Mouse (Mus musculus) WW6 (cell line): ENCODE measurements around the gene Pfkfb2.

Source experiments
- DNase-seq: peaks from one replicate; pipeline ENCODE4 v3.0.0-alpha.2; 2013; ENCODE audit warnings: low read depth, low spot score

Pfkfb2 gene

DNA sequence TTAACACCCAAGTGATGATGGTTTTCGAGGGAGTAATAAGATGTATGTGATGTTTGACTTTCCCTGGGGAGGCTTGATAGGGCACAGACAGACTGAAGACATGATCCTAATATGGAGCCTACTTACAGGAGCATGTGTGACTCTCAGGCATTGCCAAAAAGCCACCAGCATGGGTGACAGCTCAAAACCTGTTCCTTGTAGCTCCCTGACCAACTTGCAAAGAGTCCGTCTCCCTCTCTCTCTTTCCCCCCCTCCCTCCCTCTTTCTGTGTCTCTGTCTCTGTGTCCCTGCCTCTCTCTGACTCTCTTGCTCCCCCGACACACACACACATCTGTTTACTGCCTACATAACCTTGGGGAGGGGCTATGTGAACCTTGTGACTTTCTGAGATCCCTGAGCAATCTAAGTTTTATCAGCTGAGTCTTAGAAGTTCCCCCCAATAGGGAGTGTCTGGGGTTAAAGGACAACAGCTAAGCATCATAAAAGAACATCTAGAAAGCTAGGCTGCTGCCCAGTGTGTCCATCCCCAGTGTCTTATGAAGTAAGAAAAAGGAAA lies 9.6 kb upstream of the Pfkfb2 start:
- DNase-seq, result no peak

DNA sequence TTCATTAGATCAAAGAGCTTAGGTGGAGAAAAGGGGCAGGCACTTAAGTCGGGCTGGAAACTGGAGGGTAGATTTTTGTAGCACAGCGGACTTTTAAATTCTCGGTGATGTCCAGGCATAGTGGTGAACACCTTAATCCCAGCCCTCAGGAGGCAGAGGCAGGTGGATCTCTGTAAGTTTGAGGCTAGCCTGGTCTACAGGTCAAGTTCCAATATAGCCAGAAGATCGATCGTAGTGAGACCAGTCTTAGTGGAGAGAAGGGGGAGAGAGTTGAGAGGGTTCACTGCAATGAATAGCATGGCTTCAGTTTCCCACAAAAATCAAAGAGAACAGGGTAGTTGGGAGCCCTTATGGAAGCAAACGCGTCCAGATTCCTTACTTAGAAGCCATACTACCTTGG lies 8.9 kb upstream of the Pfkfb2 start:
- DNase-seq, result no peak

DNA sequence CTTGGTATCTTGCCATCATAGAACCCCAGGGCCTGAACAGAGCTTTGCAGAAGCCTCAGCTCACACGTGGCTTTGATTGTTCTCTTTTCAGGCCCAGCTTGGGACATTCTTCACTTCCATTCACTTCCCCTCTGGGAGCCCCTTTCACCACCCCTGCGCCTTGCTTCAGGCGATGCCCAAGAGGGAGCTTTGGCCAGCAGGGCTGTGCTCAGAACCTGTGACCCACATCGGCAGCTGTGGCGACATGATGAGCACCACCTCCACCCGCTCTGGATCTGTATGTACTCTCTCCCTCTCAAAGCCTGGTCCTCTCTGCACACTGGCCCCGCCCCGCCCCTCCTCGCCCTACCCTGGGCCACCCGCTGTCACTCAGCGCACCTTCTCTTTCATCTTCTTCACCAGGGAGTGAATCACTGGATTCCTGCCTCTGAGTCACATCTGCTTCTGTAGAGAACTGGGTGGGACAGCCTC lies 8.4 kb upstream of the Pfkfb2 start:
- peak; percentile 56 for DNase-seq

DNA sequence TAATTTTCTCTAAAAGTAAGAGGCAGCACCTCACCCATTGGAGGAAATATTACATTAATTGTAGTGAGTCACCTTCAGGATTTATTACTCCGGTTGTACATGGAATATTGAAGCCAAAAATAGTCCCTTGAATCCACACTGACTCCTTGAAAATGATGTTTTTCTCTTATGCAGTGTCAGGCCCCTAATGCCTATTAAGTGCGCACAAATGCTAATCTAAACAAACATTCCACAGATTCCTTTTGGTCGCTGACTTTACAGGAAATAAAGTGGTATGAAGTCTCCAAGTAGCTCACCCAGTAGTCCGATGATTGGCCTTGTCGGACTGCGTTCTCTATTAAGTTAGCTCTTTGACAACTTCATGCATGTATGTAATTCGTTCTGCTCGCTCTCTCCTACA lies 5.8 kb upstream of the Pfkfb2 start:
- DNase-seq, result no peak

DNA sequence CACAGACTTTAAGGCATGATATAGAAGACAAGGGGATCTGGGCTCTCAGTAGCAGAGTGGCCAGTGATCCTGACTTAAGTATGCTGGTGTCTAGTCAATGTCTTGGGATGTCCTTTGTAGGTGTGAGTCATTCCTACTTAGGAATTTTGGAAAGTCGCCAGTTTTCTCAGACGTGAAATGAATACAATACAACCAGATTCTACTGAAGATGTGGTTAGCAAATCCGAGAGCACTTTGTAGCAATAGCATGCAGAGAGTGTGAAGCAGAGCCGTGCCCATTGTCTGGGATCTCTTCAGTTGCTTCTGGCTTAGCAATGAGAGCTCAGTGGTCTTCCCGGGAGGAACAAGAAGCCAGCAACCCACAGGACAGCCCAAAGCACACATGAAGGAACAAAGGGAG lies 5.4 kb upstream of the Pfkfb2 start:
- DNase-seq, result no peak

DNA sequence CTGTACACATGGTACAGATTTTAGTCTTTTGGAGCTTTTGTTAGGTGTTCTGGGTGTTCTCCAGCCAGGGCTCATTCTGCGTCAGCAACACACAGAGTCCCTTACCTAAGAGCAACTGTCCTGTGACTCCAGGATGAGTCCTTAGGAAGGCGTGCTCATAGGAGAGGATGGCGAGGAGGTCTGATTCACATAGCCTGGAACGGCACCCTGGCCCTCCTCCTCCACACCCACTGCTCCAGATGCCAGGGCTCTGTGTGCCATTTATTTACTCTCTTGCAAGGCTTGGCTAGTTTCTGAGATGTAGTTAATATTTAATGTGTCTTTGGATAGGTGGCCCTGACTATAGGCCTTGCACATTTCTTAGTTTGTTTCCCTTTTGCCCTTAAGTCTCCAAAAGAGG lies 4.6 kb upstream of the Pfkfb2 start:
- DNase-seq, result no peak

DNA sequence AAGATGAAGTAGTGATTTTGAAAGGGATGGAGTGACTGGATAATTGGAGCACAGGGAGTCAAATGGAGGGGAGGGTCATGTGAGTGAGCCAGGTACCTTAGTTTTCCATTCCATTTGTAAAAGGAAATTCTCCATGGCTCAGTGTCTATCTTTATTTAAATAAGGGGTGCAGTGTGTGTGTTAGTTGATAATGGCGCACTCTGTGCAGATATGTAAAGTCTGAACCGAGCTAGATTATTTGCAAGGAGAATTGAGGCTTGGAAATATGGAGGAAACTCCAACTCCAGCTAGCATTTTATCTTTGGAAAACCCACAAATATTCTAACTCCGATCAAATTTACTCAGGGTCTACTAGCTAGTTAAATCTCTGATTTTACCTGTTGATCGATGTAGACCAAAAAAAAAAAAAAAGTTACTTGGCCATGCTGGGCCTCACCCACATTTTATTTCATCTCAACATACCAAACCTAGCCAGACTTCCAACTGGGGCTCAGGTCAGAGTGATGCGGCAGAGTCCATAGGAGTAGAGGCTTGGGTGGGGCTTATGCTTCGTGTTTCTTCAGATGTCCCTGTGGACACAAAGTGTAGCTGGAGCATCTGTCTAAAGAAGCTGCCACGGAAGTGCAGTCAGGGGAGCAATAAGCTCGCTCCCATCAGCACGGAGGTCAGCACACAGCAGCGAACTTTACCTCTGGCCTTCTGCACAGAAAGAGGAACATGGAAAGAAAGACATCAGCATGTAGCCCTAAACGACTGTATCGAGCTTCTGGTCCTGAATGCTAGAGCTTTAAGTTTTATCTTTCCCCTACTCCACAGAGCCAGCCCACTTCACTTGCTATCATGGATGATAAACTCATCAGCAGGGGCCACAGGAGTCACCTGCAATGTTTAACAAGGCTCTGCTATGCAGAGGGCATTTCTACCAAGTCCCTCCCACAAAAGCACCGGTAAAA lies 3.9 kb upstream of the Pfkfb2 start:
- no peak for DNase-seq

DNA sequence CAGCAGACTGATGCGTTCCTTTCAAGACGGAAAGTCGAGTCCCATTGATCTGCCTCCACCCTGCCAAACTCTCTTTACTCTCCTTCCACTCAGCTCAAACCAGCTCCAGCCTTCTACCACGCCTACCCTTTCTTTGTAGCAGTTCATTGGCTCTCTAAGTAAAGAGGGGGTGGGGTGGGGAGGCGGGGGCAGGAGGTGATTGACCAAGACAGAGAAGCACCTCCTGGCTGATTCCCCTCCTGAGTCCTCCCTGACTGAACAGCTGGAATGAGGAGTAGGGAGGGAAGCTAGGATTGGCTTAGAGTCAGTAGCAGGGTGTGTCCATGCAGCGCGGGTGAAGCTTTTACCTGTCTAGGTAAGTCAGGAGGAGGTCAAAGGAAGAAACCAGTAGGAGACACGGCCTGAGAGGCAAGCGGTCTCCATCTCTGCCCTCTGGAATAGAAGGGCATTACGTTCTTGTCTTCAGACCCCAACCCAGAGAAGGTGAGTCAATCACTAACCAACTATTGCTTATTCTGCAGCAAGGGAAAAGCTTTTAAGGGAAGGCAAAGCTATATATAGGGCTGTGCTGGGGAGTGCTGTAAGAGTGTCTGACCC lies 2.8 kb upstream of the Pfkfb2 start, which contains the start of gene AA986860:
AA986860 (plus strand) TSS at position 236 of the 597 bp plus-strand sequence.
- peak; percentile 71 for DNase-seq

DNA sequence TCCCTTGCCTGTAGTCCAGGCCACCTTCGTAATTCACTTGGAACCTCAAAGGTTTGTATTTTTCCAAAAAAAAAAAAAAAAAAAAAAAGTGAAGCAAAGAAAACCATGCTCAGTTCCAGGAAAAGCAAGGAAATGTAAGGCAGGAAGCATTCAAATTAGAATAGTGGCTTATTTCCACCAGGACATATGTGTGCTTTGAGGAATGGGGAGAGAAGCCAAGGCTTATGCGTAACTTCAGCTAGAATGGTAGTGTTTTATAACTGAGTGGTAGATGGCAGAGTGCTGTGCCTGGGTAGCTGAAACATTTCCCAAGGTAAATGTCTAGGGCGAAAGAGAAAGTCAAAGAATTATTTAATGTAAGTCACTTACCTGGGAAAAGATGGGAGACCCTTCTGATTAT lies 345 bp downstream of the Pfkfb2 start:
- no peak for DNase-seq

DNA sequence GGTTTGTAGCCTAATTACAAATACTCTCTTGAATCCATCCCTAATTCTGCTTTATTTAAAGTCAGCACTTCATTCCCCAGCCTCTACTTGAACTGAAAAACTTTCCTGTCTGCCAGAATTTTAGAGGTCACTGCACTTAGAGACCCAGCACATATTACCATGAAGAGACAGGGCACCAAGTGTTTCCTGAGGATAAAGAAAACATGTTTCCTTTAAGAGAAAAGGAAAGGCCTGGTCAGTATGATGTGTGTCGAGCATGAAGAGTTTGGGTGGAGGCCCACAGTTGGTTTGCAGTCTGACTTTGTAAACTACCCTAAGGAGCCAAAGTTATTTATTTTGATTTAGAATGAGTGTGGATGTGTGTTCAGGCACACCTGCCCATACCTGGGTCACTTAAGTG lies 983 bp downstream of the Pfkfb2 start:
- DNase-seq, result no peak

DNA sequence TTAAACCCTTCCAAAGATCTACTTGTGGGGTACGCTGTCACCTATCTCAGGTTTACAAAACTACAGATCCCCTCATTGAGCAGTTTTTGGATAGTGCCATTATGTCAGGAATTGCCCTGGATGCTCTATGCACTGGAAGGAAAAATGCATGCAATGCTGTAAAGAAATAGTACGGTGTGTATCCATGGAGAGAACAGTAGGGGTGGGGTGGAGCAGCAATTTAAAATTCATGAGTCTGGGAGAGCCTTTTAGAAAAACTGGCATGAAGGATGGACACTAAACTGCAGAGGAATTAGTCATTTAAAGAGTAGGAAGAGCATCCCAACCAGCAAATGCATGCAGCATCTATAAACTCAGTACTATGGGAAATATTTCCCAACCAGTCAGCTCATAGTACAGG lies 2.7 kb downstream of the Pfkfb2 start:
- no peak for DNase-seq

DNA sequence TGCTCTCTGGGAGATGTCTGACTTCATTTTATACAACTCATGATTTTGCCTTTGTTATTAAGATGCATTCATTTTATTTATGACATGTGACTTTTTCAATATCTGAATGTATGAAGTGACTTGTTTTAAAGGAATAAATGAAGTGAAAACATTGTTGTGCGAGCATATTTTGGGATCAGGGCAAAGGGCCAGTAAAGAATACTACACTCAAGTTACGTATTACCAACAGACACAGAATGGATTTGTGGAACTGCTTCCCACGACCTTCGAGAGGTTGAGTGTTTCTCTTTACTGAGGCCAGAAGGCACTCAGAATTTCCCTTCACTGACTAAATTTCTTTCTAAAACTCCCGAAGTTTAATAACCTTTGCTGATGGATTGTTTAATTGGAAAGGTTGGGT lies 4.8 kb downstream of the Pfkfb2 start:
- no peak for DNase-seq

DNA sequence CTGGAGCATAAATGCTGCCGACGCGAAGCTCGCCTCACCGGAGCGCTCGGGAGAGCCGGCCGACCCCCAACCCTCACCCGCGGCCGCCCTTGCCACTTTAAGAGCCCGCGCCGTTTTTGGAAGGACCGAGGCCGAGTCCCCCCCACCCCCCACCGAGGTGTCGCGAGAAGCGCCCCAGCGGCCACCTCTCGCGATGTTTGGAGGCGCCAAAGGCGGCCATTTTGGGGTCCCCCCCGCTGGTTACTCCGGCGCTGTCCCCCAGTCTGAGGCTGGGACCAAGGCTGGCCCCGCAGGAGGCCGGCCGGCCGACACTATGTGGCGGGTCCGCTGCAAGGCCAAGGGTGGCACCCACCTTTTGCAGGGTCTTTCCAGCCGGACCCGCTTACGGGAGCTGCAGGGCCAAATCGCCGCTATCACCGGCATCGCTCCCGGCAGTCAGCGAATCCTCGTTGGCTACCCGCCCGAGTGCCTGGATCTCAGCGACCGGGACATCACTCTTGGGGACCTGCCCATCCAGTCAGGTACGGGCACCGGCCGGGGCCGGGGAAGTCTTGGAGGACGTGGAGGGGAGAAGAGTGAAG lies 11.7 kb downstream of the Pfkfb2 start, which contains the start of gene Yod1:
Yod1 (plus strand) TSS at position 37 of the 581 bp plus-strand sequence.
- peak; percentile 70 for DNase-seq

DNA sequence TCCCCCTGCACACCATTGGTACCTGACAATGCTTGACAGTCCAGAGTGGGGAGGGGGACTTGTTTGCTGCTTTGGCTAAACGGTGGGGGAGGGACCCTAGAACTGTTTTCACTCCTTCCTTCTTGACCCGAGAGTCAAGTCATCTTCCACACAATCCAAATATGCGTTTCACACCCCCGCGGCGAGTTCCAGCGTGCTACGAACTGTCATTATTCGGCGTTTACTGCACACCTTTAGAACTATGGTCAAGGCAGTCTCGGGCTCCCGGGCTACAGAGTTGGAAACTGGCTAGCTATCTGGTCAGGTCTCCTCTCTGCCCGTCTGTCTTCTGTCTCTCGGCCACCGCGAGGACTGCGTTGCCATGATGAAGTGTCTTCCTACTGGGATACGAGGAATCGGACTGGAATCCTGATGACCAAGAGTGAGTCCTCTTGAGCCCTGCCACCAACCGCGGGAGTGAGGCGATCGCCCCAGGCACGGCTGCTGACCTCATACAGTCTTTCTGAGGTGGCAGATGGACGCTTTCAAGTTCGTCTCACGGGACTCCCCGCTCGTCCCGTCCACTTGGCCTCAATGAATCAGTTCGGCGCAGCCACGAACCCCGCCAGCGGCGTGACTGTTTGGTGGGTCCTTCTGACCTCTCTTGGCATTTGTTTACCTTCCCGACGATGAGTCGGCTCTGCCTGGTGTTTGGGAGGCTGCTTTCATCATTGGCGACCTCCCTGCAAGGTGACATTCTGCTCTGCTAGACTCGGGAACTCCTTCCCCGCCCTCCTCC lies 12.4 kb downstream of the Pfkfb2 start:
- no peak for DNase-seq

DNA sequence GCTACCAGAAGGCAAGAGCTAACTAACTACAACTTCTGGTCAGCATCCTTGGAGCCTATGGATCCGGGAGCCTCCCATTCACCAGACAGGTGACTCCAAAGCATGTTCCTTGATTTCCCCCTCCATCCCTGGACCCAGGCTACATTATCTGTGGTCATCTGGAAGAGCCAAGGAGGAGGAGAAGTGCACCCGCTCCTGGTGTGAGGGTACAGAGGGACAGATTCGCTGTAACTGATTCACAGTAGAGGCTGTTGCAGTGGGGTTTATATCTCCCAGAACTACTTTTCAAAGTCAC lies 12.9 kb downstream of the Pfkfb2 start:
- DNase-seq, result no peak

DNA sequence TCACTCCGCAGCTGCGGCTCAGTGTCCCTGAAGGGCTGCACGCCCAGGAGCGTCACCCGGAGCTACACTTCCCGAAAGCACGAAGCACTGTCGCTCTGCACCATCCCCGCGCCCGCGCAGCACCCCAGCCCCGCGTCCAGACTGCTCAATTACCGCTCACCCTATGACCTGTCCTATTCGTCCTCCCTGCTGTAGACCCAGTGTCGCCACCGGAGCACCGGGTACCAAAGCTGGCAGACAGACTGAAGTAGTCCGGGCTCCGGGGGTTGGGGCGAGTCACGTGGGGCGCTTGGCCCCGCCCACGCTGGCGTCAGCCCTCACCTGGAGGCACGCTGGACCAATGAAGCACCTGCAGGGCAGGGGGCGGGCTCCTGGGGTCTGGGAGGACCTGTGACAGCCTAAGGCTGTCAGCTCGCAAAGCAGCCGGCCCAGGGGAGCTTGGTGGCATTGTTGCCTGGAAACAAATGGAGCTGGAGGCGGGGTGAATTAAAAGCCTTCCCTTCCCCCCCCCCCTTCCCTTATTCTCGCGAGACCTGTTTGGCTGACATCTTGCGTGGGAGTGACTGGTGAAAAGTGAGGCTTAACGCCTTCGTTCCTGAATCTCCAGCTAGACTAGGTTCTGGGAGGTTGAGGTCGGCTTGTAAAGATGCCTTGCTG lies 13.4 kb downstream of the Pfkfb2 start, which contains the start of gene Gm29427:
Gm29427 (minus strand) TSS at position 239 of the 657 bp plus-strand sequence.
- peak; percentile 93 for DNase-seq

DNA sequence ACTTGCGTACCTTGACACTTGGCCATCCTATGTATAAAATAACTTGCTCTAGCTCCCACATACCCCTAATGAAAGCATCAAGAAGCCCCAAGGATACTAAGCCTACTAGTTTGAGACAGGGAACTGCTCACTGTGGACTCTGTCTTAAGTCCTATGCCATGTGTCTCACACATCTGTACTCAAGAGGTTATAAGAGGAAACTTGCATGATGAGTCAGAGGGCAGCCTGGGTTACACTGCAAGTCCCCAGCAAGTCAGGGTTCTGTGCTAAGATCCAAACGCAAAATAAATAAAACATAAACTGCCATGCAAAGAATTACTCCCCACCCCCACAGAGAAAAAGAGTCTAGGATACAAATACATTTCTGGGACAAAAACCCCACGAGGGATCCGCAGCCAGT lies 15.0 kb downstream of the Pfkfb2 start:
- DNase-seq, result no peak

DNA sequence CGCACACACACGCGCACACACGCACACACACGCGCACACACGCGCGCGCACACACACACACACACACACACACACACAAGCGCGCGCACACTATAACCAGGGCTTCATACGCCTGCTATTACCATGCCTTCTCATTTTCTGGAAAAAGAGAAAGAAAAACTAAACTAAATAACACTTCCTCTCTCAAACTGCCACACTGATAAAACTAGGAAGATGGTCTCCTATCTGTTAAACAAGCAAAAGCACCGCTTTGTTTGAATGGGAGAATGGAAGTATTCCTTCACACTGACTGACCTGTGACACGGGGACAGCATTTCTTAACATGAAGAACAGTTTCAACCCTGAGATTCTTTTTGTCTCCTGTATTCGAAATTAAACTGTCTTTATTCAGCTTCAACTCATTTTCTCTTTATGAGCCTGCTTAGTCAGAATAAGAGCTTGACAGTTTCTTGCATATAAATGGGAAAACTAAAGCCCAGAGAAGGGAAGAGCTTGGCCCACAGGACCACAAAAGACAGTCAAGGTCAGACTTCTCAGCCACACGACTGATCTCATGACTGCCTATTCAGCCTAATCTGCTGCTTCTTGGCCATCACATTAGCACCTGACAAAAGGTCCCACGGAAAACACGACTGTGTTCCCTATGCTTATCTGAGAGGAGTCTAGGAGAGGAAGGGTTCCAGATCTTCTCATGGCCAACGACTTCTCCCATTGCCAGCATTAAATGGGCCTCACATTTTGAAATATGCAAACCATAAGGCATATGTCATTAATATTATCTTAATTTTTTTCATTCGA lies 18.6 kb downstream of the Pfkfb2 start:
- no peak for DNase-seq

DNA sequence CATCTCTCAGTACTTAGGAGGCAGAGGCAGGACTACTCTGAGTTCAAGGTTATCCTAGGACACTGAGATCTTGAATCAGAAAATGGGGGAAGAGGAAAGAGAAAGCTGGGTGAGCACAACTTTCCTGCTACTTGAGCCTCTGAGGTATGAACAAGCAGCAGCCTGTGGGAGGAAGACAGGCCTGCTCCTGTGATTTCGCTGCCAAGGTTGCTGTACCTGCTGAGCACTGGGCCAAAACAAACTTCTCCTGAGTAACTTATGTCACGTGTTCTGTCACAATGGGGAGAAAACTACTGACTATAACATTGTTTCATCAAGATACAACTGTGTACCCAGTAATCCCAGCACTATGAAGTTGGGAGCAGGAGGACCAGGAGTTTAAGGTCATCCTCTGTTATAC lies 25.4 kb downstream of the Pfkfb2 start:
- no peak for DNase-seq

DNA sequence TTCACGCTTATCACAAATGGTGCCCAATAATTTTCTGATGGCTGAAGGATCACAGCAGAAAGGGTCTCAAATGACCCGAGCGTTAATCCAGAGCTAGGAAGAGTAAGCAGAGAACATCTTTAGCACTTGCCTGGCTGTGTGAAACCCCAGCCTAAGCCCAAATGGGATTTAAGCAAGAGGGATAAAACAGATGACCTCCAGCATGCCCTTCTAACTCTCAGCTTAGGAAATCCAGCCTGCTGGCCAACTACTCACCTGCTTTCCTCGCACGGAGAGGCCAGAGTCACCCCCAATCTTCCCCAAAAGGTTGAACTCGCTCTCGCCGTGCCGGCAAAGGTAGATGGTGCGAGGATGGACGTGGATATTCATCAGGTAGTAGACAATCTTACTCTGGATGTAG lies 27.1 kb downstream of the Pfkfb2 start:
- DNase-seq, result no peak
